Mouse (Mus musculus) retina, adult 2 months (tissue): ENCODE measurements around the gene Atp6v1g1.

Experiments used
- DNase-seq: peaks from one replicate; pipeline ENCODE4 v3.0.0-alpha.2; 2012; ENCODE audit warnings: low read depth, low spot score

The Atp6v1g1 gene

GRCm38 (mm10) chr4:63579649-63580048 is 35.1 kb downstream of the Atp6v1g1 start:
- DNase-seq, result no peak

- no peak for DNase-seq
These were observed 35.5 kb downstream of the Atp6v1g1 start for GRCm38 (mm10) chr4:63580078-63580477.

DNA sequence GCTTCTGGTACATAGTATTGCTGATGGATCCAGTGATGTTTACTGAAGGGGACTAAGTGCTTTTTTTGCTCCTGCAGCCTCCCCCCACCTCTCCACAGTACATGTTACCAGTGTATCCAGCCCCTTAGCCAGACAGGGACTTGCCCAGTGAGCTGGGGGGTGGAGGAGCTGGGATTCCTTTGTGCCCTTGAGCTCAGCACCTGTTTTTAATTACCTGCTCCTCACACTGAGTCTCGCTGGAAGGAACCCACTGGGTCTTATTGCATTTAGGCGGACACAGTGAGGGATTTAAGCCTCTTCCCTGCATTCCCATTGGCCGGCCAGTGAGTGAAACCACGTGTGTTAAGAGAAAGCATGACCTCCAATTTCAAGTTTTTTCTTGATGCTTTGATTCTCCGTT is 38.0 kb downstream of the Atp6v1g1 start:
- DNase-seq, result no peak

- no peak for DNase-seq
These were observed 40.6 kb downstream of the Atp6v1g1 start for GRCm38 (mm10) chr4:63585216-63585615.

DNA sequence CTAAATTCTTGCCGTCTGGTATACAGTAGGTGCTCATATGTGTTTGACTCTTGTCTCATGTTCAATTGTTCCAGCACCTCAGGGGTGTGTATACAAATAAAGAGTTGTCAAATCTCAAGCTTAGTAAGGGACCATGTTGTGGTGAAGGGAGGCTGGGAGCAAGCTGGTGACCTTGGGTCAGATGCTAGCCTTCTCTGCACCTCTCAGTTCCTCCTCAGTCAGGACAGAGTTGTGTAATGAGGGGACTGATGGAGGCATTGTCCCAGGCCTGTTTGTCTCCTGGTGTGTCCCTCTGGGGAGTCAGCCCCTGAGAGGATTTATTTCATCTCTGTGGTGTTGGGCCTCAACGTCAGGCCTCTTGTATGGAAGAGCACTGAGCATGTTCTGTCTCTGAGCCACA is 41.7 kb downstream of the Atp6v1g1 start:
- no peak for DNase-seq

- DNase-seq, result no peak
These were observed 45.4 kb downstream of the Atp6v1g1 start for GRCm38 (mm10) chr4:63589987-63590386.

- no peak for DNase-seq
These were observed 46.0 kb downstream of the Atp6v1g1 start for GRCm38 (mm10) chr4:63590538-63590937.

- no peak for DNase-seq
These were observed 50.0 kb downstream of the Atp6v1g1 start for GRCm38 (mm10) chr4:63594459-63595110.

- DNase-seq, result no peak
These were observed 50.7 kb downstream of the Atp6v1g1 start for GRCm38 (mm10) chr4:63595259-63595658.

GRCm38 (mm10) chr4:63596010-63596409 is 51.4 kb downstream of the Atp6v1g1 start:
- no peak for DNase-seq
